Comparison of ENCODE assay signal across 12 mouse cellular contexts in the genomic region with DNA sequence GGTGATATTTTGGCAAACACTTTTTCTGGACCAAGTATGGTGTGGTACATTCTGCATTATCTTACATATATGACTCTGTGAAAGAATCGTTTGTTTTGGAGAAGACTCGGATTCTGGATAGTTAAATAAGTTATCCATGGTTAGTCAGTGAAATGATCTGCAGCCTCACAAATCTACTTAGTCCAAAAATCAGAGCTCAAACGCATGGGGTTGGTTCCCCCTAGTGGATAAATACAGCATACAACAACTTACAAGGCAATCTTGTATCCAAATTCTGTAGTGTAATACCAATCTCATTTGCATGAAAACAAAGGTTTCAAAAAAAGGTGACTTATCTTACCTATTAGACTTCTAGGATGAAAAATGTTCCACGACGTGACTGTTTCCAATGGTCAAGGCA. TPM values are rescaled to one million over a fixed set of nuclear protein-coding genes. Genes with fewer than 3 reads are reported as not detected.
DNase-seq lines count a peak whose midpoint lies in the region; ATAC-seq and TF ChIP-seq lines count a peak whose summit lies in the region.
"Had no signal": no experiment of that assay in that cellular context is flagged by ENCODE, and none has a peak within 500 bp of the region (broad histone marks: within the 10 kb centered on the region; RNA-seq: fewer than 3 reads in every experiment).

No protein-coding gene starts in this region.

- 40% methylated on average over 5 of the region's 5 CpGs for WGBS in hindbrain, embryonic 14.5 days
- 37% methylated on average over 5 of the region's 5 CpGs for WGBS in hindbrain, embryonic 12.5 days
- WGBS in midbrain, postnatal 0 days, result 36% methylated on average over 5 of the region's 5 CpGs
- 37% methylated on average over 5 of the region's 5 CpGs for WGBS in midbrain, embryonic 10.5 days
- 25% methylated on average over 5 of the region's 5 CpGs for WGBS in stomach, postnatal 0 days

- intact Hi-C loops in heart, postnatal 10 days (cut with DNase I), result no loop called here

- no peaks in the 10 kb centered on the region for H3K36me3 ChIP-seq in hindbrain, embryonic 14.5 days (replicated peaks; ENCODE audit: control insufficient read depth, insufficient read depth)
- H3K36me3 ChIP-seq in hindbrain, embryonic 12.5 days, result no peaks in the 10 kb centered on the region
- H3K36me3 ChIP-seq in midbrain, postnatal 0 days (ENCODE audit: insufficient read depth, low read length), result no peaks in the 10 kb centered on the region
- no peaks in the 10 kb centered on the region for H3K36me3 ChIP-seq in midbrain, embryonic 10.5 days
- no peaks in the 10 kb centered on the region for H3K36me3 ChIP-seq in stomach, postnatal 0 days (ENCODE audit: control insufficient read depth, insufficient read depth, low read length)

- ATAC-seq in hindbrain, embryonic 14.5 days (ENCODE audit: low FRiP score), result no peak
- no peak for ATAC-seq in hindbrain, embryonic 12.5 days (ENCODE audit: low FRiP score)
- peak; percentile 58; the same call in 1 of the 2 replicates for ATAC-seq in midbrain, postnatal 0 days (ENCODE audit: low FRiP score)
- ATAC-seq in stomach, postnatal 0 days (ENCODE audit: low FRiP score, low TSS enrichment), result no peak

- no peak overlapping the region for H3K9ac ChIP-seq in hindbrain, embryonic 14.5 days
- no peak overlapping the region for H3K9ac ChIP-seq in hindbrain, embryonic 12.5 days
- H3K9ac ChIP-seq in midbrain, postnatal 0 days (replicated peaks; ENCODE audit: low read length, poor library complexity, severe bottlenecking), result no peak overlapping the region
- H3K9ac ChIP-seq in stomach, postnatal 0 days (ENCODE audit: low read length), result no peak overlapping the region

- H3K4me3 ChIP-seq in hindbrain, embryonic 14.5 days (replicated peaks; ENCODE audit: low read length), result no peak overlapping the region
- no peak overlapping the region for H3K4me3 ChIP-seq in hindbrain, embryonic 12.5 days
- no peak overlapping the region for H3K4me3 ChIP-seq in midbrain, postnatal 0 days (ENCODE audit: low read depth, low read length)
- H3K4me3 ChIP-seq in midbrain, embryonic 10.5 days, result no peak overlapping the region
- no peak overlapping the region for H3K4me3 ChIP-seq in stomach, postnatal 0 days (ENCODE audit: low read depth, low read length)
- H3K4me3 ChIP-seq: gastrocnemius, adult 2 months had no signal

- H3K4me1 ChIP-seq in hindbrain, embryonic 14.5 days (replicated peaks; ENCODE audit: control insufficient read depth, insufficient read depth, low read length), result no peaks in the 10 kb centered on the region
- H3K4me1 ChIP-seq in hindbrain, embryonic 12.5 days, result no peaks in the 10 kb centered on the region
- no peaks in the 10 kb centered on the region for H3K4me1 ChIP-seq in midbrain, postnatal 0 days (ENCODE audit: insufficient read depth, low read length)
- H3K4me1 ChIP-seq in midbrain, embryonic 10.5 days, result no peaks in the 10 kb centered on the region
- H3K4me1 ChIP-seq in stomach, postnatal 0 days (replicated peaks; ENCODE audit: control insufficient read depth, insufficient read depth), result no peaks in the 10 kb centered on the region

- H3K9me3 ChIP-seq in hindbrain, embryonic 14.5 days (ENCODE audit: control insufficient read depth, low read length), result no peaks in the 10 kb centered on the region
- no peaks in the 10 kb centered on the region for H3K9me3 ChIP-seq in hindbrain, embryonic 12.5 days (replicated peaks)
- no peaks in the 10 kb centered on the region for H3K9me3 ChIP-seq in midbrain, postnatal 0 days (ENCODE audit: low read length)
- H3K9me3 ChIP-seq in midbrain, embryonic 10.5 days (replicated peaks), result no peaks in the 10 kb centered on the region
- H3K9me3 ChIP-seq in stomach, postnatal 0 days (ENCODE audit: control insufficient read depth, low read length), result no peaks in the 10 kb centered on the region

- no peaks in the 10 kb centered on the region for H3K27me3 ChIP-seq in hindbrain, embryonic 14.5 days (ENCODE audit: control insufficient read depth, insufficient read depth, low read length)
- no peaks in the 10 kb centered on the region for H3K27me3 ChIP-seq in hindbrain, embryonic 12.5 days
- H3K27me3 ChIP-seq in midbrain, postnatal 0 days (ENCODE audit: insufficient read depth, low read length), result no peaks in the 10 kb centered on the region
- no peaks in the 10 kb centered on the region for H3K27me3 ChIP-seq in midbrain, embryonic 10.5 days (ENCODE audit: low read depth, poor library complexity, severe bottlenecking)
- H3K27me3 ChIP-seq in stomach, postnatal 0 days (ENCODE audit: control insufficient read depth, insufficient read depth, low read length), result no peaks in the 10 kb centered on the region

- no peak for TF ChIP-seq EP300 in stomach, postnatal 0 days (optimal IDR thresholded peaks at IDR 0.05)

- no peak overlapping the region for H3K4me2 ChIP-seq in hindbrain, embryonic 14.5 days (replicated peaks)
- H3K4me2 ChIP-seq in hindbrain, embryonic 12.5 days (replicated peaks), result no peak overlapping the region
- H3K4me2 ChIP-seq in midbrain, postnatal 0 days (ENCODE audit: low read depth, low read length, poor library complexity, severe bottlenecking), result no peak overlapping the region
- H3K4me2 ChIP-seq in stomach, postnatal 0 days (replicated peaks; ENCODE audit: low read depth), result no peak overlapping the region

- peak; percentile 79 for TF ChIP-seq CTCF in midbrain, postnatal 0 days (IDR thresholded peaks at IDR 0.05)
- TF ChIP-seq CTCF in stomach, postnatal 0 days (IDR thresholded peaks at IDR 0.05; ENCODE audit: low read depth), result peak; percentile 60

- no peak overlapping the region for H3K27ac ChIP-seq in hindbrain, embryonic 14.5 days
- H3K27ac ChIP-seq in hindbrain, embryonic 12.5 days, result no peak overlapping the region
- H3K27ac ChIP-seq in midbrain, postnatal 0 days (ENCODE audit: low read depth, low read length), result no peak overlapping the region
- H3K27ac ChIP-seq in midbrain, embryonic 10.5 days (replicated peaks), result no peak overlapping the region
- H3K27ac ChIP-seq in stomach, postnatal 0 days (replicated peaks), result no peak overlapping the region
- H3K27ac ChIP-seq: gastrocnemius, adult 2 months had no signal

- peak; percentile 58 for DNase-seq in hindbrain, embryonic 14.5 days (ENCODE audit: low spot score)
- peak; percentile 64 for DNase-seq in midbrain, postnatal 0 days (ENCODE audit: low spot score)
- no peak for DNase-seq in midbrain, embryonic 10.5 days (ENCODE audit: low spot score)
- DNase-seq in brain, adult 2 months (ENCODE audit: low read depth, low spot score), result peak; percentile 73
- DNase-seq in stomach, postnatal 0 days (ENCODE audit: low spot score), result no peak
- DNase-seq in heart, postnatal 10 days, result no peak
- DNase-seq in adrenal gland, adult (ENCODE audit: inconsistent age in 2 of 2, low spot score in 1 of 2), result no peak
- DNase-seq: gastrocnemius, adult 2 months; left cerebral cortex, postnatal 4 days; thymus, postnatal 36 days had no signal

RNA-seq across cellular contexts. Expression of a gene that starts 0.4 kb away (rescaled TPM):
- polyA plus RNA-seq in hindbrain, embryonic 14.5 days (2014; fragmentation: Nextera tagmentation; extraction: Ambion mirVana), result not detected in 2 replicates
- polyA plus RNA-seq in hindbrain, embryonic 12.5 days (2016; fragmentation: Nextera tagmentation; extraction: Ambion mirVana), result not detected in 2 replicates
- not detected in 2 replicates for total RNA-seq in midbrain, postnatal 0 days (2014; rRNA removed)
- not detected in 2 replicates for polyA plus RNA-seq in midbrain, postnatal 0 days (2015; fragmentation: Nextera tagmentation; extraction: Ambion mirVana)
- polyA plus RNA-seq in midbrain, embryonic 10.5 days (2016; fragmentation: Nextera tagmentation; extraction: Ambion mirVana), result not detected in 2 replicates
- not detected in 2 replicates for polyA plus RNA-seq in stomach, postnatal 0 days (2015; fragmentation: Nextera tagmentation; extraction: Ambion mirVana)
- not detected for total RNA-seq in heart, postnatal 10 days (2021)
- total RNA-seq: gastrocnemius, adult 2 months; left cerebral cortex, postnatal 4 days had no signal
- polyA plus RNA-seq: intestine, embryonic 14.5 days had no signal

RNA-seq across cellular contexts. Expression of a gene that starts 11.5 kb away (rescaled TPM):
- not detected in 2 replicates for polyA plus RNA-seq in hindbrain, embryonic 14.5 days (2014; fragmentation: Nextera tagmentation; extraction: Ambion mirVana)
- polyA plus RNA-seq in hindbrain, embryonic 12.5 days (2016; fragmentation: Nextera tagmentation; extraction: Ambion mirVana), result not detected in 2 replicates
- total RNA-seq in midbrain, postnatal 0 days (2014; rRNA removed), result not detected in 2 replicates
- polyA plus RNA-seq in midbrain, postnatal 0 days (2015; fragmentation: Nextera tagmentation; extraction: Ambion mirVana), result not detected in 2 replicates
- polyA plus RNA-seq in midbrain, embryonic 10.5 days (2016; fragmentation: Nextera tagmentation; extraction: Ambion mirVana), result not detected in 2 replicates
- 0.05 TPM in 1 of 2 replicates, not detected in the other for polyA plus RNA-seq in stomach, postnatal 0 days (2015; fragmentation: Nextera tagmentation; extraction: Ambion mirVana)
- not detected for total RNA-seq in heart, postnatal 10 days (2021)
- total RNA-seq: gastrocnemius, adult 2 months; left cerebral cortex, postnatal 4 days had no signal
- polyA plus RNA-seq: intestine, embryonic 14.5 days had no signal

RNA-seq across cellular contexts. Expression of a gene that starts 20.8 kb away (rescaled TPM):
- polyA plus RNA-seq in hindbrain, embryonic 14.5 days (2014; fragmentation: Nextera tagmentation; extraction: Ambion mirVana), result not detected in 2 replicates
- not detected in 2 replicates for polyA plus RNA-seq in hindbrain, embryonic 12.5 days (2016; fragmentation: Nextera tagmentation; extraction: Ambion mirVana)
- not detected in 2 replicates for total RNA-seq in midbrain, postnatal 0 days (2014; rRNA removed)
- not detected in 2 replicates for polyA plus RNA-seq in midbrain, postnatal 0 days (2015; fragmentation: Nextera tagmentation; extraction: Ambion mirVana)
- polyA plus RNA-seq in midbrain, embryonic 10.5 days (2016; fragmentation: Nextera tagmentation; extraction: Ambion mirVana), result not detected in 2 replicates
- not detected in 2 replicates for polyA plus RNA-seq in stomach, postnatal 0 days (2015; fragmentation: Nextera tagmentation; extraction: Ambion mirVana)
- not detected for total RNA-seq in heart, postnatal 10 days (2021)
- total RNA-seq: gastrocnemius, adult 2 months; left cerebral cortex, postnatal 4 days had no signal
- polyA plus RNA-seq: intestine, embryonic 14.5 days had no signal

RNA-seq across cellular contexts. Expression of a gene that starts 31.7 kb away (rescaled TPM):
- polyA plus RNA-seq in hindbrain, embryonic 14.5 days (2014; fragmentation: Nextera tagmentation; extraction: Ambion mirVana), result not detected in 2 replicates
- not detected in 2 replicates for polyA plus RNA-seq in hindbrain, embryonic 12.5 days (2016; fragmentation: Nextera tagmentation; extraction: Ambion mirVana)
- 0.44 TPM in 1 of 2 replicates, not detected in the other for total RNA-seq in midbrain, postnatal 0 days (2014; rRNA removed)
- not detected in 2 replicates for polyA plus RNA-seq in midbrain, postnatal 0 days (2015; fragmentation: Nextera tagmentation; extraction: Ambion mirVana)
- polyA plus RNA-seq in midbrain, embryonic 10.5 days (2016; fragmentation: Nextera tagmentation; extraction: Ambion mirVana), result not detected in 2 replicates
- 0.02 TPM in 1 of 2 replicates, not detected in the other for polyA plus RNA-seq in stomach, postnatal 0 days (2015; fragmentation: Nextera tagmentation; extraction: Ambion mirVana)
- total RNA-seq in heart, postnatal 10 days (2021), result not detected
- total RNA-seq: gastrocnemius, adult 2 months; left cerebral cortex, postnatal 4 days had no signal
- polyA plus RNA-seq: intestine, embryonic 14.5 days had no signal

RNA-seq across cellular contexts. Expression of a gene that starts 41.1 kb away (rescaled TPM):
- polyA plus RNA-seq in hindbrain, embryonic 14.5 days (2014; fragmentation: Nextera tagmentation; extraction: Ambion mirVana), result not detected in 2 replicates
- not detected in 2 replicates for polyA plus RNA-seq in hindbrain, embryonic 12.5 days (2016; fragmentation: Nextera tagmentation; extraction: Ambion mirVana)
- not detected in 2 replicates for total RNA-seq in midbrain, postnatal 0 days (2014; rRNA removed)
- not detected in 2 replicates for polyA plus RNA-seq in midbrain, postnatal 0 days (2015; fragmentation: Nextera tagmentation; extraction: Ambion mirVana)
- polyA plus RNA-seq in midbrain, embryonic 10.5 days (2016; fragmentation: Nextera tagmentation; extraction: Ambion mirVana), result not detected in 2 replicates
- not detected in 2 replicates for polyA plus RNA-seq in stomach, postnatal 0 days (2015; fragmentation: Nextera tagmentation; extraction: Ambion mirVana)
- not detected for total RNA-seq in heart, postnatal 10 days (2021)
- total RNA-seq: gastrocnemius, adult 2 months; left cerebral cortex, postnatal 4 days had no signal
- polyA plus RNA-seq: intestine, embryonic 14.5 days had no signal

Comparison
In these comparisons a context has a peak if more than half of its experiments do, and no peak if none do; other contexts are left out.
1. DNase-seq: peak in hindbrain, embryonic 14.5 days (single experiment), midbrain, postnatal 0 days (single experiment) and brain, adult 2 months (single experiment); none in midbrain, embryonic 10.5 days (single experiment), stomach, postnatal 0 days (single experiment), heart, postnatal 10 days (0 of 2) and adrenal gland, adult (0 of 2).